Mouse (Mus musculus) embryonic facial prominence, embryonic 13.5 days (tissue): Measurements from ENCODE around the gene Upk1b. TPM values are rescaled to one million over a fixed set of nuclear protein-coding genes. Genes with fewer than 3 reads are reported as not detected.

Source experiments
- ATAC-seq: fragments of 200-750 bp; cut with Nextera tagmentation; 2 replicates; pipeline ENCODE4 v1.8.0; 2017; ENCODE audit warnings: low read depth; ENCODE audit not compliant: insufficient number of reproducible peaks, insufficient read depth, low FRiP score, low TSS enrichment
- H3K27ac ChIP-seq: fragments of 300-500 bp; sonication (generic); 2 replicates; pipeline ENCODE4 v1.5.1; 2015; ENCODE audit warnings: moderate library complexity, mild to moderate bottlenecking, inconsistent platforms
- H3K27me3 ChIP-seq: fragments of 300-500 bp; sonication (generic); 2 replicates; pipeline ENCODE4 v1.6.1; 2015; ENCODE audit warnings: mild to moderate bottlenecking, inconsistent platforms
- H3K36me3 ChIP-seq: fragments of 300-500 bp; sonication (generic); 2 replicates; pipeline ENCODE4 v1.6.1; 2015; ENCODE audit warnings: mild to moderate bottlenecking, inconsistent platforms
- H3K4me1 ChIP-seq: fragments of 300-500 bp; sonication (generic); 2 replicates; pipeline ENCODE4 v1.6.1; 2015; ENCODE audit warnings: inconsistent platforms
- H3K4me2 ChIP-seq: fragments of 300-500 bp; sonication (generic); 2 replicates; pipeline ENCODE4 v1.6.1; 2015; ENCODE audit warnings: moderate library complexity, mild to moderate bottlenecking, inconsistent platforms
- H3K4me3 ChIP-seq: fragments of 300-500 bp; sonication (generic); 2 replicates; pipeline ENCODE4 v1.5.1; 2015; ENCODE audit warnings: mild to moderate bottlenecking, inconsistent platforms
- H3K9ac ChIP-seq: fragments of 300-500 bp; sonication (generic); 2 replicates; pipeline ENCODE4 v1.6.1; 2015; ENCODE audit warnings: mild to moderate bottlenecking, inconsistent platforms
- H3K9me3 ChIP-seq: fragments of 300-500 bp; sonication (generic); 2 replicates; pipeline ENCODE4 v1.6.1; 2016; ENCODE audit warnings: inconsistent platforms
- WGBS: fragments of 180-500 bp; shearing (Covaris S2); methylation state at CpG from one replicate; pipeline ENCODE4 v1.1.7; 2015; ENCODE audit warnings: mixed read lengths; 5-methylcytosine and 5-hydroxymethylcytosine counted together
- polyA plus RNA-seq: library from polyadenylated mRNA; unstranded; fragments of >200 nt; fragmentation: Nextera tagmentation; extraction: Ambion mirVana; gene quantifications from 2 replicates; pipeline ENCODE4 v1.2.1, GENCODE M21; 2015

Gene Upk1b
- polyA plus RNA-seq, 1 experiment from 2014 or later: 5.2 TPM

GRCm38 (mm10) chr16:38760834-38761375 is 39.2 kb downstream of the Upk1b start:
- ATAC-seq: no peak
- H3K9ac ChIP-seq: no peak overlapping the region
- peaks cover 15% of the 10 kb centered on the region for H3K4me1 ChIP-seq
- peaks cover 43% of the 10 kb centered on the region for H3K36me3 ChIP-seq
- H3K27me3 ChIP-seq: no peaks in the 10 kb centered on the region
- no peak overlapping the region for H3K4me2 ChIP-seq
- H3K9me3 ChIP-seq: no peaks in the 10 kb centered on the region
- WGBS: 74% methylated on average over 6 of the region's 6 CpGs
- no peak overlapping the region for H3K4me3 ChIP-seq
- H3K27ac ChIP-seq: no peak overlapping the region

- H3K36me3 ChIP-seq: peaks cover 43% of the 10 kb centered on the region
- peaks cover 19% of the 10 kb centered on the region for H3K4me1 ChIP-seq
- H3K4me3 ChIP-seq: no peak overlapping the region
- no peak overlapping the region for H3K27ac ChIP-seq
- whole genome bisulfite sequencing: 93% methylated on average over 5 of the region's 5 CpGs
- no peaks in the 10 kb centered on the region for H3K27me3 ChIP-seq
- ATAC-seq: no peak
- H3K4me2 ChIP-seq: no peak overlapping the region
- H3K9me3 ChIP-seq: no peaks in the 10 kb centered on the region
- H3K9ac ChIP-seq: no peak overlapping the region
Observed at GRCm38 (mm10) chr16:38760239-38760638, 39.9 kb downstream of the Upk1b start.

GRCm38 (mm10) chr16:38758104-38758861 is 41.8 kb downstream of the Upk1b start:
- Histone ChIP-seq H3K4me1 (peaks cover 27% of the 10 kb centered on the region), H3K9ac (no peak overlapping the region), H3K4me2 (no peak overlapping the region), H3K27ac (no peak overlapping the region), H3K27me3 (no peaks in the 10 kb centered on the region), H3K4me3 (no peak overlapping the region), H3K36me3 (peaks cover 37% of the 10 kb centered on the region), H3K9me3 (no peaks in the 10 kb centered on the region)
- WGBS: 75% methylated on average over 12 of the region's 12 CpGs
- ATAC-seq: no peak

- H3K36me3 ChIP-seq: peaks cover 40% of the 10 kb centered on the region
- ATAC-seq: no peak
- no peak overlapping the region for H3K9ac ChIP-seq
- no peak overlapping the region for H3K4me2 ChIP-seq
- peaks cover 33% of the 10 kb centered on the region for H3K4me1 ChIP-seq
- 93% methylated on average over 19 of the region's 19 CpGs for WGBS
- H3K27ac ChIP-seq: no peak overlapping the region
- no peaks in the 10 kb centered on the region for H3K9me3 ChIP-seq
- no peaks in the 10 kb centered on the region for H3K27me3 ChIP-seq
- no peak overlapping the region for H3K4me3 ChIP-seq
Observed at GRCm38 (mm10) chr16:38757626-38758025, 42.5 kb downstream of the Upk1b start.

- 76% methylated on average over 4 of the region's 4 CpGs for WGBS
- H3K9ac ChIP-seq: no peak overlapping the region
- H3K27ac ChIP-seq: no peak overlapping the region
- no peak overlapping the region for H3K4me3 ChIP-seq
- H3K27me3 ChIP-seq: no peaks in the 10 kb centered on the region
- H3K4me2 ChIP-seq: no peak overlapping the region
- ATAC-seq: no peak
- H3K9me3 ChIP-seq: no peaks in the 10 kb centered on the region
- H3K36me3 ChIP-seq: peaks cover 38% of the 10 kb centered on the region
- H3K4me1 ChIP-seq: peaks cover 31% of the 10 kb centered on the region
Observed at GRCm38 (mm10) chr16:38756572-38756971, 43.6 kb downstream of the Upk1b start.

GRCm38 (mm10) chr16:38756177-38756503 is 44.0 kb downstream of the Upk1b start:
- H3K4me3 ChIP-seq: no peak overlapping the region
- no peak for ATAC-seq
- H3K27ac ChIP-seq: no peak overlapping the region
- no peak overlapping the region for H3K9ac ChIP-seq
- no peak overlapping the region for H3K4me2 ChIP-seq
- H3K4me1 ChIP-seq: peaks cover 31% of the 10 kb centered on the region
- H3K27me3 ChIP-seq: no peaks in the 10 kb centered on the region
- WGBS: 26% methylated on average over 5 of the region's 5 CpGs
- H3K36me3 ChIP-seq: peaks cover 38% of the 10 kb centered on the region
- no peaks in the 10 kb centered on the region for H3K9me3 ChIP-seq

GRCm38 (mm10) chr16:38755452-38756176 is 44.5 kb downstream of the Upk1b start:
- no peak overlapping the region for H3K4me2 ChIP-seq
- 45% methylated on average over 7 of the region's 7 CpGs for WGBS
- H3K4me1 ChIP-seq: peaks cover 34% of the 10 kb centered on the region
- ATAC-seq: no peak
- no peaks in the 10 kb centered on the region for H3K27me3 ChIP-seq
- no peak overlapping the region for H3K4me3 ChIP-seq
- H3K9me3 ChIP-seq: no peaks in the 10 kb centered on the region
- 0 out of 2 replicates have a peak overlapping the region, but pooled peaks have one; percentile 40 for H3K27ac ChIP-seq
- peaks cover 33% of the 10 kb centered on the region for H3K36me3 ChIP-seq
- H3K9ac ChIP-seq: no peak overlapping the region

GRCm38 (mm10) chr16:38753631-38754030 is 46.5 kb downstream of the Upk1b start:
- no peaks in the 10 kb centered on the region for H3K9me3 ChIP-seq
- no peak overlapping the region for H3K9ac ChIP-seq
- H3K36me3 ChIP-seq: peaks cover 21% of the 10 kb centered on the region
- H3K4me2 ChIP-seq: 0 out of 2 replicates have a peak overlapping the region, but pooled peaks have one; percentile 16
- H3K4me3 ChIP-seq: no peak overlapping the region
- ATAC-seq: peak; percentile 69
- 0 out of 2 replicates have a peak overlapping the region, but pooled peaks have one; percentile 33 for H3K27ac ChIP-seq
- peaks cover 35% of the 10 kb centered on the region for H3K4me1 ChIP-seq
- 26% methylated on average over 11 of the region's 11 CpGs for WGBS
- H3K27me3 ChIP-seq: no peaks in the 10 kb centered on the region

GRCm38 (mm10) chr16:38750803-38751202 is 49.3 kb downstream of the Upk1b start:
- Histone ChIP-seq H3K4me1 (peaks cover 23% of the 10 kb centered on the region), H3K4me3 (no peak overlapping the region), H3K4me2 (no peak overlapping the region), H3K27me3 (no peaks in the 10 kb centered on the region), H3K9ac (no peak overlapping the region), H3K9me3 (no peaks in the 10 kb centered on the region), H3K27ac (no peak overlapping the region), H3K36me3 (0 out of 2 replicates have a peak, but pooled peaks cover 10% of the 10 kb centered on the region)
- no peak for ATAC-seq
- WGBS: 53% methylated on average over 6 of the region's 6 CpGs

GRCm38 (mm10) chr16:38743941-38744673 is 56.0 kb downstream of the Upk1b start:
- 0 out of 2 replicates have a peak, but pooled peaks cover 6% of the 10 kb centered on the region for H3K36me3 ChIP-seq
- H3K4me2 ChIP-seq: no peak overlapping the region
- WGBS: 81% methylated on average over 10 of the region's 10 CpGs
- H3K27ac ChIP-seq: no peak overlapping the region
- no peaks in the 10 kb centered on the region for H3K27me3 ChIP-seq
- H3K4me1 ChIP-seq: peaks cover 7% of the 10 kb centered on the region
- no peak for ATAC-seq
- no peak overlapping the region for H3K9ac ChIP-seq
- no peaks in the 10 kb centered on the region for H3K9me3 ChIP-seq
- no peak overlapping the region for H3K4me3 ChIP-seq

- WGBS: under 1% methylated on average over 13 of the region's 13 CpGs
- no peaks in the 10 kb centered on the region for H3K9me3 ChIP-seq
- peak overlapping the region; percentile 86 for H3K4me2 ChIP-seq
- peaks cover 7% of the 10 kb centered on the region for H3K4me1 ChIP-seq
- ATAC-seq: peak; percentile 74
- peak overlapping the region; percentile 84 for H3K27ac ChIP-seq
- H3K36me3 ChIP-seq: 0 out of 2 replicates have a peak, but pooled peaks cover 6% of the 10 kb centered on the region
- H3K9ac ChIP-seq: peak overlapping the region; percentile 85
- H3K27me3 ChIP-seq: no peaks in the 10 kb centered on the region
- peak overlapping the region; percentile 73 for H3K4me3 ChIP-seq
Observed at GRCm38 (mm10) chr16:38742659-38743131, 57.4 kb downstream of the Upk1b start.
